ENCODE assay signal across 8 mouse cellular contexts in the genomic region with DNA sequence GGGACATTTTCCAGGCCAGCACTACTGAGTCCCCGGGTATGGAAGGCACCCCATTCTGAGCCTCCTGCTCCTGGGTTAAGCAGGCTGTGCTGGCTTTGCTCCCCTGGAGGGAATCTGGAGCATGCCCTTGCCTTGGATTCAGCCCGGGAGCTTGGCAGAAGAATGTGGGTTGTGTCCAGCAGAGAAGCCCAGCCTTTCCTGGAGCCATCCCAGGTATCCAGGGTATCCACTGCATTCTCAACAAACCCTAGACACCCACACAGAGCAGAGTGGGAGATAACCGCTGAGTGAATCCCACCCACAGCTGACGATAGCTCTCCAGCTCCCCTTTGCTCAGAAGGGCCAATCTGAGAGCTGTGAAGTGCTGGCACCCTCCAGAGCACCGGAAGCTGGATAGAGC. TPM values are rescaled to one million over a fixed set of nuclear protein-coding genes. Genes with fewer than 3 reads are reported as not detected.
DNase-seq lines count a peak whose midpoint lies in the region; ATAC-seq lines count a peak whose summit lies in the region.

No protein-coding gene starts in this region.

- H3K9me3 ChIP-seq in hindbrain, embryonic 16.5 days (ENCODE audit: control insufficient read depth, low read length), result no peaks in the 10 kb centered on the region
- H3K9me3 ChIP-seq in hindbrain, embryonic 13.5 days, result no peaks in the 10 kb centered on the region
- H3K9me3 ChIP-seq in midbrain, embryonic 16.5 days (replicated peaks; ENCODE audit: control insufficient read depth, low read length, poor library complexity, severe bottlenecking), result no peaks in the 10 kb centered on the region

- 62% methylated on average over 5 of the region's 5 CpGs for WGBS in hindbrain, embryonic 16.5 days
- WGBS in hindbrain, embryonic 13.5 days, result 72% methylated on average over 5 of the region's 5 CpGs
- WGBS in midbrain, embryonic 16.5 days, result 63% methylated on average over 5 of the region's 5 CpGs

- no peak overlapping the region; the same call in 1 of the 2 replicates for H3K27ac ChIP-seq in hindbrain, embryonic 16.5 days (ENCODE audit: low read depth, low read length)
- H3K27ac ChIP-seq in hindbrain, embryonic 13.5 days, result no peak overlapping the region
- H3K27ac ChIP-seq in midbrain, embryonic 16.5 days (ENCODE audit: low read length), result no peak overlapping the region

- no peak overlapping the region for H3K4me3 ChIP-seq in hindbrain, embryonic 16.5 days (ENCODE audit: low read length)
- H3K4me3 ChIP-seq in hindbrain, embryonic 13.5 days, result no peak overlapping the region
- H3K4me3 ChIP-seq in midbrain, embryonic 16.5 days (ENCODE audit: low read depth, low read length), result no peak overlapping the region

- peak; percentile 80 for DNase-seq in adrenal gland, postnatal 10 days
- DNase-seq in heart, adult 18-20 months, result peak; percentile 81 to 84
- peak; percentile 67 to 76 for DNase-seq in kidney, postnatal 36 days
- no peak for DNase-seq in frontal cortex, postnatal 25 days (ENCODE audit: low spot score in 2 of 2)

- H3K36me3 ChIP-seq in hindbrain, embryonic 16.5 days (ENCODE audit: control insufficient read depth, insufficient read depth, low read length), result no peaks in the 10 kb centered on the region
- no peaks in the 10 kb centered on the region for H3K36me3 ChIP-seq in hindbrain, embryonic 13.5 days
- H3K36me3 ChIP-seq in midbrain, embryonic 16.5 days (ENCODE audit: control insufficient read depth, insufficient read depth, low read length), result no peaks in the 10 kb centered on the region

- no peaks in the 10 kb centered on the region for H3K4me1 ChIP-seq in hindbrain, embryonic 16.5 days (ENCODE audit: control insufficient read depth, insufficient read depth, low read depth, low read length)
- no peaks in the 10 kb centered on the region for H3K4me1 ChIP-seq in hindbrain, embryonic 13.5 days (replicated peaks)
- no peaks in the 10 kb centered on the region for H3K4me1 ChIP-seq in midbrain, embryonic 16.5 days (ENCODE audit: control insufficient read depth, insufficient read depth, low read length)

- no peak overlapping the region for H3K9ac ChIP-seq in hindbrain, embryonic 16.5 days (ENCODE audit: low read depth, low read length)
- no peak overlapping the region for H3K9ac ChIP-seq in hindbrain, embryonic 13.5 days
- H3K9ac ChIP-seq in midbrain, embryonic 16.5 days (ENCODE audit: low read depth, low read length), result no peak overlapping the region

- peak; percentile 61 for ATAC-seq in hindbrain, embryonic 16.5 days
- no peak for ATAC-seq in hindbrain, embryonic 13.5 days (ENCODE audit: low FRiP score)
- ATAC-seq in inflammation-experienced regulatory T-cells, adult 6 months, result no peak
- no peak for ATAC-seq in midbrain, embryonic 16.5 days

- H3K27me3 ChIP-seq in hindbrain, embryonic 16.5 days (replicated peaks; ENCODE audit: control insufficient read depth, insufficient read depth, low read length), result no peaks in the 10 kb centered on the region
- H3K27me3 ChIP-seq in hindbrain, embryonic 13.5 days, result no peaks in the 10 kb centered on the region
- H3K27me3 ChIP-seq in midbrain, embryonic 16.5 days (ENCODE audit: control insufficient read depth, insufficient read depth, low read depth, low read length), result no peaks in the 10 kb centered on the region

- H3K4me2 ChIP-seq in hindbrain, embryonic 16.5 days (ENCODE audit: low read length), result no peak overlapping the region
- no peak overlapping the region for H3K4me2 ChIP-seq in hindbrain, embryonic 13.5 days
- no peak overlapping the region for H3K4me2 ChIP-seq in midbrain, embryonic 16.5 days (ENCODE audit: low read length)

RNA-seq across cellular contexts. Expression of a gene that starts 21.5 kb away (rescaled TPM):
- 141 and 149 TPM in 2 replicates for polyA plus RNA-seq in hindbrain, embryonic 16.5 days (2015; fragmentation: Nextera tagmentation; extraction: Ambion mirVana)
- polyA plus RNA-seq in hindbrain, embryonic 13.5 days (2015; fragmentation: Nextera tagmentation; extraction: Ambion mirVana), result 105 and 109 TPM in 2 replicates
- total RNA-seq in adrenal gland, postnatal 10 days (2021), result 10 to 100 TPM; 97.5 to 97.6 TPM
- total RNA-seq in heart, adult 18-20 months (2021), result 100 to 1,000 TPM; 101 to 108 TPM
- 1 to 10 TPM; 1.7 to 2.5 (median 1.8) TPM for polyA plus RNA-seq in inflammation-experienced regulatory T-cells, adult 6 months (2017; shearing (Covaris generic))
- 121 and 139 TPM in 2 replicates for polyA plus RNA-seq in midbrain, embryonic 16.5 days (2015; fragmentation: Nextera tagmentation; extraction: Ambion mirVana)

RNA-seq across cellular contexts. Expression of a gene that starts 29.3 kb away (rescaled TPM):
- 33.1 and 35.1 TPM in 2 replicates for polyA plus RNA-seq in hindbrain, embryonic 16.5 days (2015; fragmentation: Nextera tagmentation; extraction: Ambion mirVana)
- polyA plus RNA-seq in hindbrain, embryonic 13.5 days (2015; fragmentation: Nextera tagmentation; extraction: Ambion mirVana), result 36.7 and 39.9 TPM in 2 replicates
- total RNA-seq in adrenal gland, postnatal 10 days (2021), result 1 to 10 TPM; 5.8 to 6.7 TPM
- 1 to 10 TPM; 3.1 to 4.0 TPM for total RNA-seq in heart, adult 18-20 months (2021)
- 10 to 100 TPM; 15.5 to 29.6 (median 23.7) TPM for polyA plus RNA-seq in inflammation-experienced regulatory T-cells, adult 6 months (2017; shearing (Covaris generic))
- polyA plus RNA-seq in midbrain, embryonic 16.5 days (2015; fragmentation: Nextera tagmentation; extraction: Ambion mirVana), result 41.0 and 43.0 TPM in 2 replicates

Comparison
In these comparisons a context has a peak if more than half of its experiments do, and no peak if none do; other contexts are left out.
1. DNase-seq: peak in adrenal gland, postnatal 10 days (single experiment), heart, adult 18-20 months (2 of 2) and kidney, postnatal 36 days (2 of 2); none in frontal cortex, postnatal 25 days (0 of 2).
2. RNA of a gene that starts 21.5 kb away (polyA plus RNA-seq): 141 to 149 TPM in hindbrain, embryonic 16.5 days, 121 to 139 TPM in midbrain, embryonic 16.5 days and 105 to 109 TPM in hindbrain, embryonic 13.5 days; 1.7 to 2.5 TPM in inflammation-experienced regulatory T-cells, adult 6 months; every median in the first group is over 10 times any median in the second.